Mouse (Mus musculus): ENCODE data around the gene Kifc5b.
"Not testable (repeated sequence)": the region's sequence is repeated elsewhere in the genome, so short reads cannot be mapped to it uniquely, and the experiment has no call there.

Kifc5b gene

DNA sequence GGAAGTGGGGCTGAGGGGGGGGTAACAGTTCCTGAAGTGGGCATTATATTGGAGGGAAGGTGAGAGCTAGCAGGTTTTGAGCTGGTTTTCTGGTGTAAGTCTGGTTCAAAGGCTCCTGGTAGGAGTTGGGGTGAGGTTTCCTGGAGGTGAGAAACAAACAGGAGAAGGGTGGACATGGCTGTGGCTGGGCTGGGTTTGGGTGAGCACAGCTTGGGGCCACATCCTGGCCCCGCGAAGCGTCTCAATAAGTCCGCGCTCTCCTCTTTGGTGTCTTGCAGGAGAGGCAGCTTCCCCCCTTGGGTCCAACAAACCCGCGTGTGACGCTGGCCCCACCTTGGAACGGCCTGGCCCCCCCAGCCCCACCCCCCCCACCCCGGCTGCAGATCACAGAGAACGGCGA, 53.3 kb downstream of the Kifc5b start:
- DNase-seq (ENCODE audit: extremely low spot score, low spot score) = no peak

DNA sequence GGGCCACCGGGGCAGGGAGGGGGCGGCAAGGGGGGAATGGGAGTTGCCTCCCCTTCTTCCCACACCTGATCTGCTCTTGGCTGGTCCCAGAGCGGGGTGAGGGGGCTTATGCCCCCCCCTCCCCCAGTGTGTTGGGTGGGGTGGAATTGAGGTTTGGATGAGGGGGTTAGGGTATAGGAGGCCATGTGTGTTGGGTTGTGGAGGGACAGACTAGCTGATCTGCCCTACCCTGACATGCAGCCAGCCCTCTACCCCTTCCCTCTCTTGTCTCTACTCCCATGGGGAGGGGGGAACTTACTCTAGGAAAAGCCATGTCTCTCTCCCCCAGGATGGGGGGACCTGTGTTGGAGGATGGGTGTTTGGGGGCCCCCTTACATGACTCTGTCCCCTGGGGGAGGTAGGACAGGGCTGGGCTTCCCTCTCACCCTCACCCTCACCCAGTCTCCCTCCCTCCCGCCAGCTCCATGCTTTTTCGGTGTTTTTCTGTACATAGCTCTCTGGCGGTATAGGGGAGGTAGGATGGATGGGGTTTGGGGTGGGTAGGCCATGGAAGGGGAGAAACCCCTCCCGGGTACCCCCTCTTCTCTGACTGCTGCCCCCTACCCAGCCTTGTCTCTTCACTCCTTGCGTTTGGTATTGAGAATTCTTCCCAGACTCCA, 54.5 kb downstream of the Kifc5b start:
- DNase-seq (ENCODE audit: extremely low spot score, low spot score) = no peak

DNA sequence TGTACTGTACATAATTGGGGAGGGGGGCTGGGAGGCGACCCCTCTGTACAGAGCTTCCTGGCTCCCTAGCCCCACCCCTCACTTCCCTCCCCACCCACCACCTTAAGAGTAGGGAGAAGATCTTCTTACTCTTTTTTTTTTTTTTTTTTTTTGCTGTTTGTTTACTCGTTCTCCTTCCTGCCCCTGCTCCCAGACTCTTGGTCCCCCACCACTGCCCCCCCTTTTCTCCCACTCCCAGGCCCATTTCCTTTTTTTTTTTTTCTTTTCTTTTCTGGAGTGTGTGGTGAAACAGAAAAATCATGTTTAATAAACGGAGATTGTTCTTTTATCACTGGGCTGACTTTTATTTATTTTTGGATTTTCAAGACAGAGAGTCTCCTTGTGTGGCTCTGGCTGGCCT, 55.2 kb downstream of the Kifc5b start:
- no peak for DNase-seq (ENCODE audit: extremely low spot score, low spot score)

DNA sequence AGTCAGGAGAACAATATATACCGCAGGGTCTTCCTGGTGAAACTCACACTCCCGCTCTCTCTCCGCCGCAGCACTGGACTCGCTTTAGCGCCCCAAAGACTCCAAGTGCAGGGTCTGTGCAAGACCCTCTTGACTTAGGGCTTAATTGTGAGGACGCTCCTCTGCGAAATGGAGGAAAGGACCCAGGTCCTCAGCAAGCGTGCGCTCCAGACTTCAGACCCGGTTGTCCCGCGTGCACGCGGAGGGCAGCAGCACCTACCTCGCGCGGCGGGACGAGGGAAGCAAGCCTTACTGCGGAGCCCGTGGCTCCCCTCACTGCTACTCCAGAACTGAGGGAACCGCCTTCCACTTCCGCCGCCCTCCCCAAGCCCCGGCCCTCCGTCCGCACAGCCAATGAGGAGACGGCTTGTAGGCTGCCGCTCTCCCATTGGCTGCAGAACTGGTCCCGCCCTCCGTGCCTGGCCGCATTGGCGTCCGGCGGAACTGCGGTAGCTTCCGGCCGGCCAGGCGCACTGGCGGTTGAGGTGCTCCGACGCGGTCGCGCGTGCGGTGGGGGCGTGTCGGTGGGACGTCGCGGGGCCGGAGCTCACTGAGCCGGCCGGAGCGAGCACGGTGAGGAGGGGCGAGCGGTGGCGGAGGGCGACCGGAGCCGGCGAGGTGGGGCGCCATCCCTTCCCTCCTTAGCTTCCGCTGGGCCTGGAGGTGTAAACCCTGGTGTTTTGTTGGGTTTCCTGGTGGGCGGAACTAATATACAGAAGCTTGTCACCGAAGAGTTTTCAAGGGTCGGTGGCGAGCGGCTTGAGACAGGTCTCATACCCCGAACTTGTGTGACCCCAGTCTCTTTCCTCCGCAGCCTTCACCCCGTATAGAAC, 56.0 kb downstream of the Kifc5b start, which contains the start of gene Zbtb9:
Gene Zbtb9, plus strand, starts transcription at position 465 of the 872 bp plus-strand sequence.
- peak; percentile 97 for DNase-seq (ENCODE audit: extremely low spot score, low spot score)

DNA sequence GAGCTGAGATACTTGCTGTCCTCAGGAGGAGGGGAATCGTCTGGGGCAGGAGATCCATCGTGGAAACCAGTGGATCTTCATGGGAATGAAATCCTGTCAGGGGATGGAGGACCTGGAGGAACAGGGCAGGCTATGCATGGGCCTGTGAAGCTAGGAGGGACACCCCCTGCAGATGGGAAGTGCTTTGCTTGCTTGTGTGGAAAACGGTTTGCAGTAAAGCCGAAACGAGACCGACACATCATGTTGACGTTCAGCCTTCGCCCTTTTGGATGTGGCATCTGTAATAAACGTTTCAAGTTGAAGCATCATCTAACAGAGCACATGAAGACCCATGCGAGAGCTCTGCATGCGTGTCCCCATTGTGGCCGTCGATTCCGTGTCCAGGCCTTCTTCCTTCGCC, 57.7 kb downstream of the Kifc5b start:
- no peak for DNase-seq (ENCODE audit: extremely low spot score, low spot score)

DNA sequence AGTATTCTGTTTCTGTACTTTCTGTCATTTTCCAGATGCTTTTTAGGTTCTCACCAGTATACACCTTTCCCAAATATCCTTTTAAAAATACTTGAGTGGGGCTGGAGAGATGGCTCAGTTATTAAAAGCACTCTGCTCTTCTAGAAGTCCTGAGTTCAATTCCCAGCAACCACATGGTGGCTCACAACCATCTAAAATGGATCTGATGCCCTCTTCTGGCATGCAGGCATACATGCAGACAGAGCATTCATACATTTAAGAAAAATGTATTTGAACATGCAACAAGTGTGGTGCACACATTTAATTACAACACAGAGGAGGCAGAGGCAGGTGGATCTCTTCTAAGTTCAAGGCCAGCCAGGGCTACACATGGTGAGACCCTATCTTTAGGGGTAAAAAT, 58.5 kb downstream of the Kifc5b start:
- no peak for DNase-seq (ENCODE audit: extremely low spot score, low spot score)

DNA sequence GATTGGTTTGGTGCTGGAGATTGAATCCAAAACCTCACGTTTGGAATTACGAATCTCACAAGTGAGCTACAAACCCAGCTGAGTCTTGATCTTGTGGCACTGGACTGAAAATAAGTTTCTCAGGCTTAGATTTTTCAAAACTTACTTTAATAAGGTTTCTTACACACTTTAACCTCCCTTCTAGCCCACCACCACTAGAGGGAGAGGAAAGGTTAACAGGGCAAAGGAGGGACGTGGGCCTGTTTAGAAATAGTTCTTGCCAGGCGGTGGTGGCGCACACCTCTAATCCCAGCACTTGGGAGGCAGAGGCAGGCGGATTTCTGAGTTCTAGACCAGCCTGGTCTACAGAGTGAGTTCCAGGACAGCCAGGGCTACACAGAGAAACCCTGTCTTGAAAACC, 60.5 kb downstream of the Kifc5b start:
- DNase-seq (ENCODE audit: extremely low spot score, low spot score) = not testable (repeated sequence)

DNA sequence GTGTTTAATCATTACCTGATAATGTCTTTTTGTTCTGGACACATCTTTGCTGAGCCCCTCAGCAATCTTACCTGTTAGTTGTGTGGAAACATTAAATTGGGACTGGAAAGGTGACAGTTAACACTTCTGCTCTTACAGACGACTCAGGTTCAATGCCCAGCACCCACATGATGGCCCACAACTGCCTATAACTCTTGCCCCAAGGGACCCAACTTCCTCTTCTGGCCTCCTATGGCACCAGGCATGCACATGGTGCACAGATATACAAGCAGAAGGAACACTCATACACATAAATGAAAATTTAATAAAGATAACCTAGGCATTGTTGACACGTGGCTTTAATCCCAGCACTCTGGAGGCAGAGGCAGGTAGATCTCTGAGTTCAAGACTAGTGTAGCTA, 62.5 kb downstream of the Kifc5b start:
- DNase-seq (ENCODE audit: extremely low spot score, low spot score) = no peak

DNA sequence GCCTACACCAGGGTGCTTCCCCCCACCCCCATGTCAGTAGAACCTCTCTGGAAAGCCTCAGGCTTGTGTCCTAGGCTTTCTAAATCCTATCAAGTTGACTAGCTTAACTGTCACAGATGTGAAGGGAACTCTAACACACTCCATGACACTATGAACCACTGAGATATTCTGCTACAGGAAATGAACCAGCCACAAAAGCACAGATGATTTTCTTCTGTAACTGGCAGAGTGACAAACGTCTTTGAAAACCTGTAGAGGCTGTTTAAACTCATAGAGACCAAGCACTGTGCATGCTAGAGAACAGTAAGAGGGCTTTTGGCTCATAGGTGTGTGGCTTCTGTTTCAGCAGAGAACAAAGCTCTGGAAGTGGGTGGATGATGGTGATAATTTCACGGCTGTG, 64.2 kb downstream of the Kifc5b start:
- no peak for DNase-seq (ENCODE audit: extremely low spot score, low spot score)

Data from neural tube, embryonic 10.5 days (tissue).